Mouse (Mus musculus) kidney, postnatal 0 days (tissue): ENCODE results near the gene Bet1l. TPM values are rescaled to one million over a fixed set of nuclear protein-coding genes. Genes with fewer than 3 reads are reported as not detected.

ENCODE experiments used
- ATAC-seq: fragments of 200-750 bp; cut with Nextera tagmentation; replicated peaks from 2 replicates; pipeline ENCODE4 v1.8.0; 2017; ENCODE audit warnings: low read depth, moderate number of reproducible peaks, moderate TSS enrichment, moderate library complexity; ENCODE audit not compliant: low FRiP score
- DNase-seq: peaks from one replicate; pipeline ENCODE4 v3.0.0-alpha.2; 2016; ENCODE audit warnings: low spot score
- H3K27ac ChIP-seq: fragments of 300-500 bp; sonication (generic); 2 replicates; pipeline ENCODE4 v1.5.1; 2014; ENCODE audit warnings: mild to moderate bottlenecking
- H3K27me3 ChIP-seq: fragments of 300-500 bp; sonication (generic); 2 replicates; pipeline ENCODE4 v1.6.1; 2014; ENCODE audit warnings: low read length, mixed read lengths; ENCODE audit not compliant: insufficient read depth
- H3K36me3 ChIP-seq: fragments of 300-500 bp; sonication (generic); 2 replicates; pipeline ENCODE4 v1.6.1; 2014; ENCODE audit warnings: low read length, mixed read lengths; ENCODE audit not compliant: insufficient read depth
- H3K4me1 ChIP-seq: fragments of 300-500 bp; sonication (generic); replicated peaks from 2 replicates; pipeline ENCODE4 v1.6.1; 2014; ENCODE audit warnings: antibody characterized with exemption, low read length, mixed read lengths; ENCODE audit not compliant: insufficient read depth
- H3K4me2 ChIP-seq: fragments of 300-500 bp; sonication (generic); 2 replicates; pipeline ENCODE4 v1.6.1; 2014; ENCODE audit warnings: mild to moderate bottlenecking, low read length, moderate library complexity, mixed read lengths
- H3K4me3 ChIP-seq: fragments of 300-500 bp; sonication (generic); replicated peaks from 2 replicates; pipeline ENCODE4 v1.5.1; 2014; ENCODE audit warnings: low read depth, low read length
- H3K9ac ChIP-seq: fragments of 300-500 bp; sonication (generic); 2 replicates; pipeline ENCODE4 v1.6.1; 2014; ENCODE audit warnings: low read depth, low read length
- H3K9me3 ChIP-seq: fragments of 300-500 bp; sonication (generic); replicated peaks from 2 replicates; pipeline ENCODE4 v1.6.1; 2016; ENCODE audit warnings: low read length, inconsistent platforms, mixed read lengths
- CTCF ChIP-seq: IDR thresholded peaks from 2 replicates; pipeline ENCODE4 v1.5.1; 2016; ENCODE audit warnings: antibody characterized with exemption, low read depth, mild to moderate bottlenecking, moderate library complexity
- WGBS: fragments of 180-500 bp; shearing (Covaris S2); extraction: QIAGEN DNeasy Blood & Tissue Kit; methylation state at CpG from one replicate; pipeline ENCODE4 v1.1.7; 2014; 5-methylcytosine and 5-hydroxymethylcytosine counted together
- polyA plus RNA-seq: library from polyadenylated mRNA; unstranded; fragments of >200 nt; fragmentation: Nextera tagmentation; extraction: Ambion mirVana; gene quantifications from 2 replicates; pipeline ENCODE4 v1.2.1, GENCODE M21; 2015

The Bet1l gene
- 48.0 and 53.9 TPM in 2 replicates for polyA plus RNA-seq

DNA sequence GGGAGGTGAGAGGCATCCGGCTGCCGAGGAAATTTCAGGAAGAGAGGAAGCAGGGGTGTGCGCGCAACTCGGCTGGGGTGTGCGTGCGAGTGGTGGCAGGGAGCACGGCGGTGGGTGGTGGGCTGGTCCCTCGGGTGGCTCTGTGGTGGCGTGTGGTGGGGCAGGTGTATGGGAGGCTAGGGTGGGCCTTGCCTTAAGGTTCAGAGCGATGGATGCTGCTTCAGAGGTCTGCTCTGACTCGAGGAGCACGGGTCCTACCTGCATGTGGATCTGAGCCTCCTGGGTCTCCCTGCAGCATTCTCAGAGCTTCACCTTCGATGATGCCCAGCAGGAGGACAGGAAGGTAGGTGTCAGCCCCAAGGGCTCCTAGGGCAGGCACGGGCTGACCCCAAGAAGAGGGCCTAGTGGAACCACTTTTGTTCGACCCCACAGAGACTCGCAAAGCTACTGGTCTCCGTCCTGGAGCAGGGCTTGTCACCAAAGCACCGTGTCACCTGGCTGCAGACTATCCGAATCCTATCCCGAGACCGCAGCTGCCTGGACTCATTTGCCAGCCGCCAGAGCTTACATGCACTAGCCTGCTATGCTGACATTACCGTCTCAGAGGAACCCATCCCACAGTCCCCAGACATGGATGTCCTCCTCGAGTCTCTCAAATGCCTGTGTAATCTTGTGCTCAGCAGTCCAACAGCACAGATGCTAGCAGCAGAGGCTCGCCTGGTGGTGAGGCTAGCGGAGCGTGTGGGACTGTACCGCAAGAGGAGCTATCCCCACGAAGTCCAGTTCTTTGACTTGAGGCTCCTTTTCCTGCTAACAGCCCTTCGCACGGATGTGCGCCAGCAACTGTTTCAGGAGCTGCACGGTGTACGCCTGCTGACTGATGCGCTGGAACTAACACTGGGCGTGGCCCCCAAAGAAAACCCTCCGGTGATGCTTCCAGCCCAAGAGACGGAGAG is at the start of gene Bet1l:
Gene Bet1l, minus strand, starts transcription at position 28 of the 956 bp plus-strand sequence.
- WGBS: 30% methylated on average over 40 of the region's 40 CpGs
- Histone ChIP-seq H3K36me3 (peaks cover 34% of the 10 kb centered on the region), H3K4me1 (peaks cover 18% of the 10 kb centered on the region; the same call in 1 of the 2 replicates), H3K9me3 (no peaks in the 10 kb centered on the region), H3K27ac (peak within 1 kb of the TSS; percentile 94), H3K27me3 (no peaks in the 10 kb centered on the region), H3K4me2 (peak within 1 kb of the TSS; percentile 97), H3K9ac (peak within 1 kb of the TSS; percentile 90), H3K4me3 (peak within 1 kb of the TSS; percentile 81)
- ATAC-seq (peak; percentile 19), DNase-seq (peak; percentile 26)
- TF ChIP-seq CTCF: no peak

DNA sequence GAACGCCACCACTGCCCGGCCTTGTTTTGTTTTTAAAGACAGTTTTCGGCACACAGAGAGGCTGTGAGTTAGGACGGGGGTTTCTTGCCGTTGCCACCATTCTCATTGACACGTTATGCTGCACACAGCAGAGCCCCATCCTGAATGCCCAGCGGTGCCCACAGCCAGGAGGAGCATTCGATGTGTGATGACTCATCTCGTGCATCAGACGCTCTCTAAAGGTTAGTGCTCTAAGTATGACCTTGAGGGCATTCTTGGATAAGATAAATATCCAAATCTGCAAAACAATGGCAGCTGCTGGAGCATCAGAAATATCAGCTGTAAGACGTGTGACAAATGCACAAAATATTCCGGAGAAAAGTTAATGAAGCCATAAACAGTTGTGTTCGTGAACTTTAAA is 49.8 kb upstream of the Bet1l start:
- Histone ChIP-seq H3K9me3 (no peaks in the 10 kb centered on the region), H3K4me3 (no peak overlapping the region), H3K27me3 (no peaks in the 10 kb centered on the region), H3K4me2 (no peak overlapping the region), H3K36me3 (no peaks in the 10 kb centered on the region), H3K4me1 (no peaks in the 10 kb centered on the region), H3K27ac (no peak overlapping the region), H3K9ac (no peak overlapping the region)
- 80% methylated on average over 13 of the region's 13 CpGs for WGBS
- TF ChIP-seq CTCF: no peak
- ATAC-seq (no peak), DNase-seq (no peak)

DNA sequence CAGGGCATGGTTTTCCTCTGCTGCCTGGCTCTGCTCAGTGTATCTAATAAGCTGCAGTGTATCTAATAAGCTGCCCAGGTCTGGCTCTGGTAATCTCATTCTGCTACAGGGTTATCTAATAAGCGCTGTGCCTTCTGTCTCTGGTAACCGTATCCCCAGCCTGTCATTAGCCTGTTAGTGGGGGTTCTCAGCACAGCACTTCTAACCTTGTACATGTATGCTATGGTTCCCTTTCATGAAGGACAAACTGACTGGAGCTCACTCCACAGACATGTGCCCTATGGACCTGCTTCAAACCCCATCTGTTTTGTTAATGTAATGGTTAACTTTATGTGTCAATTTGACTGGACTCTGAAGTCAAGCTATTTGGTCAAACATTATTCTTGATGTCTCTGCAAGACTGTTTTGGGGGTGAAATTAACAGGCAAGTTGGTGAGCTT is 48.3 kb upstream of the Bet1l start:
- TF ChIP-seq CTCF: no peak
- H3K9me3 ChIP-seq: no peaks in the 10 kb centered on the region
- ATAC-seq (no peak), DNase-seq (no peak)
- no peak overlapping the region for H3K9ac ChIP-seq
- H3K4me3 ChIP-seq: no peak overlapping the region
- no peak overlapping the region for H3K4me2 ChIP-seq
- no peaks in the 10 kb centered on the region for H3K36me3 ChIP-seq
- H3K27me3 ChIP-seq: no peaks in the 10 kb centered on the region
- 77% methylated on average over 2 of the region's 2 CpGs for WGBS
- peak overlapping the region; percentile 50; the same call in 1 of the 2 replicates for H3K27ac ChIP-seq
- H3K4me1 ChIP-seq: no peaks in the 10 kb centered on the region; the same call in 1 of the 2 replicates

DNA sequence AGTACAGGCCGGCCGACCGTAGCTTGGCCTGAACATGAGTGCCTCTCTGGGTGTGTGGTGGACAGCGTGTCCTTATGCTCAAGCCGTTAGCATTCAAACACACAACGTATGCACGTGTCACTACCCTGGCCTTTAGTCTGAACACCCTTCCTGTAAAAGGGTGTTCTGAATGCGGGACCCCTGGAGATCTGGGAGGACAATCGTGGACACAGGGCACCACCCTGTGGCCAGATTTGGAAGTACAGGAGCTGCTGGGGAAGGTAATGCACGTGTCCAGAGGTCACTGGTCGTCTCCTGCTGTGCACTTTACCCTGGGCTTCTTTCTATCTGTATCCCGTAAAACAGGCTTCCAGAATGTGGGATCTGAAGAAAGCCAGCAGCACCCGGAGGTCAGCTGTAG is 45.8 kb upstream of the Bet1l start:
- Histone ChIP-seq H3K4me3 (no peak overlapping the region), H3K4me2 (no peak overlapping the region), H3K4me1 (no peaks in the 10 kb centered on the region; the same call in 1 of the 2 replicates), H3K9me3 (no peaks in the 10 kb centered on the region), H3K9ac (no peak overlapping the region), H3K36me3 (0 out of 2 replicates have a peak, but pooled peaks cover 7% of the 10 kb centered on the region), H3K27ac (no peak overlapping the region), H3K27me3 (no peaks in the 10 kb centered on the region)
- DNase-seq (peak; percentile 82), ATAC-seq (peak; percentile 60)
- TF ChIP-seq CTCF: peak; percentile 94
- 22% methylated on average over 13 of the region's 13 CpGs for WGBS

DNA sequence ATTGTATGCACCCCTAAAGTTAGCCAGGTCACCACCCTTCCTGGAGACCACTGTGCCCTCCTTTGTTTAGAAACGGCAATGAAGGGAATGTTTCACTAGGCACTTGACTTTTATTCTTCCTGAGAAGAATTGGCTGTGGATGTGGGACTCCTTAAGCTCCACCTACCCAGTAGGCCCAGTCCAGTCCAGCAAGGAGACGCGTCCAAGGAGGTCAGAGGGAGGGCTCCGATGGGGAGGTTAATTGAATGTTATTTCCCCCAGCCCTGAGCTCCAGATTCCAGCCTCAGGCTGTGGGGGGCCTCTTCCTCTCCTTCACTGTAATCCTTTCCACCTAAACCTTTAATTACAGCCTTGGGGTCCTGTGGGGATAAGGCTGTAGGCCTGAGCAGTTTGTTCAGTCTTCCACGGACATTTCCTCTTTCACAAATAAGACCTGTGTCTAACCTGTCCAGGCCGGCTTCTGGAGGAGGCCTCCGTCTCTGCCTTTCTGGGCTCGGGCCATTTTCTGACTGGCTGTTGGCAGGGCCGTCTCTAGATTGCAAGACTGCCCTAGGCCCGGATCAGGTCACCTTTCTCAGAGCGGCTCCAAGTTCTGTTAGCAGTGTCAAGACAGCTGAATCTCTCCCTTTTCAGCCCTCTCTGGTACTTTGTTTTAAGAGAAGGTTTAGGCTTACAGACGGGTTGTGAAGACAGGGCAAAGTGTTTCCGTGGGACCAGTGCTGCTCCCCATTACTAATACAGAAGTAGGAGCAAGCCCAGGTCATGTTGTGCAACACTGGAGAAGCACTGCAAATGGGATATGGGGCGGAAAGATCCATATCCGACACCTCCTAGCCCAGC is 44.9 kb upstream of the Bet1l start:
- TF ChIP-seq CTCF: no peak
- Histone ChIP-seq H3K4me2 (no peak overlapping the region), H3K27ac (peak overlapping the region; percentile 37; the same call in 1 of the 2 replicates), H3K36me3 (peaks cover 15% of the 10 kb centered on the region), H3K9me3 (no peaks in the 10 kb centered on the region), H3K27me3 (no peaks in the 10 kb centered on the region), H3K4me1 (no peaks in the 10 kb centered on the region; the same call in 1 of the 2 replicates), H3K4me3 (no peak overlapping the region), H3K9ac (no peak overlapping the region)
- DNase-seq (no peak), ATAC-seq (no peak)
- WGBS: 55% methylated on average over 15 of the region's 15 CpGs

DNA sequence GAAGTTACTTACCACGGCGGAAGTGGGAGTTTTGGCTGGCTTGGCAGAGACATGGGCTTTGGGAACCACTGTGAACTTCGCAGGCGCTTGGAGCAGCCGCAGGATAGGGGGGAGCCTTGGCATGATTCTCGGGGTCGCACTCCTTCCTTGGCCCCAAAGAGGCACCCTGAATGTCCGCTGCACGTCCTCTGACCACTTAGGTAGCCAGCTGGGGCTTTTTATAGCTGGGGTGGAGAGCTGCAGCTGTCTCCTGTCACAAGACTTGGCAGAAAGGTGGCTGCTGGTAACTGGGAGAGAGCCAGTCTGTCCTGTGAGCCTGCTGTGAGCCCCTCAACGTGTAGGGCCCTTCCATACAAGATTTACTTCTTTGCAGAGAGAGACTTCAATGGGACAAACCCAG is 42.8 kb upstream of the Bet1l start, which contains the start of gene Cox8b:
Gene Cox8b, minus strand, starts transcription at position 227 of the 400 bp plus-strand sequence.
- Histone ChIP-seq H3K4me1 (no peaks in the 10 kb centered on the region; the same call in 1 of the 2 replicates), H3K36me3 (peaks cover 17% of the 10 kb centered on the region), H3K9ac (no peak within 1 kb of the TSS), H3K9me3 (no peaks in the 10 kb centered on the region), H3K4me3 (no peak within 1 kb of the TSS), H3K27ac (no peak within 1 kb of the TSS), H3K27me3 (no peaks in the 10 kb centered on the region), H3K4me2 (no peak within 1 kb of the TSS)
- TF ChIP-seq CTCF: no peak
- DNase-seq (no peak), ATAC-seq (no peak)
- WGBS: 53% methylated on average over 10 of the region's 10 CpGs
